Mouse (Mus musculus) lung, adult 18-20 months (tissue): ENCODE measurements at regions not wholly inside any gene's neighbourhood (a gene's known extent, or its start where the extent isn't known, plus 50 kb on each side); places are given as distances from the start of the nearest gene placed in this dataset.
"Not testable (repeated sequence)": the region's sequence is repeated elsewhere in the genome, so short reads cannot be mapped to it uniquely, and the experiment has no call there.

ENCODE experiments used
- DNase-seq, 2 experiments: peaks; one replicate each; pipeline ENCODE4 v3.0.0; 2022; ENCODE audit warnings: mixed read lengths in 2 of 2

DNA sequence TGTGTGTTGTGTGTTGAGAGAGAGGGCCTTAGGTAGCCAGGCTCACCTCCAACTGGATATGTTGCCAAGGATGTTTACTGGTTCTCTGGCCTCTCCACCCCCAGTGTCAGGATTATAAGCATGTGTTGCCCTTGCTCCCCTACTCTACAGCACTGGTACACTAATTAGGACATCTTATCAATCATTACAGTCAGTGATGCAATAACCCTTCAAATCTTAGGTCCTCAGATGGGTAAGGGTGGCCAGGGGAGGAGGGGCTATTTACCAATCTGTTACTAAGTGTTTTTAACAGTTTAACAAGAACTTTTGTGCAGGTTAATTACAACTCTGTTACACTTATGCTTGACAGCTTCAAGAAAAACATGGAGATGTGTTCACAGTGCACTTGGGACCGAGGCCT, 80.1 kb upstream of the Cyp2b13 start:
- no peak for DNase-seq

DNA sequence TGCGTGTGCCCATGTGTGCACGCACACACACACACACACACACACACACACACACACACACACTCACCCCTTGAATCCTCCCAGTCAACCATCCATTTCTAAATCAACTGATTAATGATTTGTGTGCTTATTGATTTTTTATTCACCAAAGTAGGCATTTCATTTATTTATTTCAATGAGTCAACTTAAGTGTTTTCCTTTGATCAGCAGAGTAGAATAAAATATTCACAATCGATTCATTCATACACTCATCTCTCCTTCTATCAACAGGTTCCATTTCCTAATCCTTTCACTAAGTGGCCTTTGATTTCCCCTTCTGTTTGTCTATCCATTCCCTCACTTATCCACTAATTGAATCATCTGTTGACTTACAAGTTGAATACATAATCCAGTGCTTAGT, 74.3 kb upstream of the Cyp2b13 start:
- no peak for DNase-seq

GRCm38 (mm10) chr7:25988322-25988721, 73.0 kb upstream of the Cyp2b13 start:
- DNase-seq, result peak in 1 of 2 experiments; percentile 3

DNA sequence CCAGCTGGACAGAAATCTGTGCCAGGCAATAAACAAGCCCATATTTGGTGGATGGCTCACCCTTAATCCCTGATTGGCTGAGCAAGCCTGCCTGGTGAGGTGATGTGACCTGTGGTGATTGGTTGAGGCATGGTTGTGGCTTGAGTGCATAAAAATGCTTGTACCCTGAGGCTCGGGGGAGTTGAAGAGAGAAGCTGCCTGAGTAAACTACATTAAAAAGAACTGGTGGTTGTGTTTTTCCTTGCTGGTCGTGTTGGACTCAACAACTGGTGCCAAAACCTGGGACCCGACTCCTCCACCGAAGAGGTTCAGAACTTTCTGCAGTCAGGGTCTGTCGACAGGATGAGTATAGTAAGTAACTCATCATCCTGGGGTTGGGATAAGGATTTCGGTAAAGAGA, 55.4 kb upstream of the Cyp2b13 start:
- DNase-seq, result not testable (repeated sequence)

- DNase-seq, result peak; percentile 3 to 8
Measured at GRCm38 (mm10) chr7:26008056-26008455, 53.2 kb upstream of the Cyp2b13 start.
